Mouse (Mus musculus) heart, embryonic 10.5 days (tissue): ENCODE results near the gene Hist1h2ao. TPM values are rescaled to one million over a fixed set of nuclear protein-coding genes. Genes with fewer than 3 reads are reported as not detected.

Experiments
- microRNA-seq: library from miRNA; unstranded; fragments of <30 nt; microRNA quantifications from one replicate; pipeline ENCODE4, GENCODE M21; 2017
- polyA plus RNA-seq: library from polyadenylated mRNA; unstranded; fragments of >200 nt; fragmentation: Nextera tagmentation; extraction: Ambion mirVana; gene quantifications from 2 replicates; pipeline ENCODE4 v1.2.1, GENCODE M21; 2016

Hist1h2ao gene
- polyA plus RNA-seq, 1 experiment from 2014 or later: not detected

Small RNAs within 50 kb of the gene (microRNA-seq; reads per million reads assigned to microRNA genes)
- gene Gm19658 (not detected), gene Gm44346 (not detected), gene Gm44466 (not detected)

Other genes starting within 250 kb of the Hist1h2ao start
- gene Olfr1364, start 228.7 kb upstream of the Hist1h2ao start, polyA plus RNA-seq: not detected in 2 replicates
- not detected in 2 replicates for gene Olfr1362, start 196.4 kb upstream of the Hist1h2ao start, polyA plus RNA-seq
- gene Olfr11, start 167.9 kb upstream of the Hist1h2ao start, polyA plus RNA-seq: not detected in 2 replicates
- not detected in 2 replicates for gene Olfr1361, start 147.1 kb upstream of the Hist1h2ao start, polyA plus RNA-seq
- not detected in 2 replicates for gene Olfr1360, start 133.1 kb upstream of the Hist1h2ao start, polyA plus RNA-seq
- gene Olfr1359, start 112.4 kb upstream of the Hist1h2ao start, polyA plus RNA-seq: not detected in 2 replicates
- gene Hist1h2bl, start 94.3 kb upstream of the Hist1h2ao start, polyA plus RNA-seq: 1.4 TPM in 1 of 2 replicates, not detected in the other
- 6.3 and 11.7 TPM in 2 replicates for gene Hist1h2ai, start 94.0 kb upstream of the Hist1h2ao start, polyA plus RNA-seq
- gene Hist1h3h, start 92.8 kb upstream of the Hist1h2ao start, polyA plus RNA-seq: 3.7 and 3.8 TPM in 2 replicates
- gene Hist1h2bm, start 88.4 kb upstream of the Hist1h2ao start, polyA plus RNA-seq: 2.4 and 3.7 TPM in 2 replicates
- gene Hist1h4j, start 75.4 kb upstream of the Hist1h2ao start, polyA plus RNA-seq: 2.0 TPM in 1 of 2 replicates, not detected in the other
- gene Hist1h4k, start 60.0 kb upstream of the Hist1h2ao start, polyA plus RNA-seq: 2.4 and 3.8 TPM in 2 replicates
- gene Hist1h2ak, start 56.6 kb upstream of the Hist1h2ao start, polyA plus RNA-seq: 6.7 and 8.3 TPM in 2 replicates
- gene Hist1h2bn, start 56.3 kb upstream of the Hist1h2ao start, polyA plus RNA-seq: 1.2 and 3.0 TPM in 2 replicates
- gene Hist1h1b, start 29.8 kb upstream of the Hist1h2ao start, polyA plus RNA-seq: 12.2 and 12.8 TPM in 2 replicates
- gene Hist1h3i, start 27.1 kb upstream of the Hist1h2ao start, polyA plus RNA-seq: 51.2 and 119 TPM in 2 replicates
- 4.6 and 7.6 TPM in 2 replicates for gene Hist1h2an, start 23.2 kb upstream of the Hist1h2ao start, polyA plus RNA-seq
- 1.00 and 1.6 TPM in 2 replicates for gene Hist1h2bp, start 23.0 kb upstream of the Hist1h2ao start, polyA plus RNA-seq
- 9.9 and 15.1 TPM in 2 replicates for gene Hist1h2bq, start 268 bp upstream of the Hist1h2ao start, polyA plus RNA-seq
- gene Hist1h4m, start 1.3 kb downstream of the Hist1h2ao start, polyA plus RNA-seq: not detected in 2 replicates
- gene Hist1h4n, start 21.7 kb downstream of the Hist1h2ao start, polyA plus RNA-seq: 3.8 and 9.2 TPM in 2 replicates
- 2,387 and 3,574 TPM in 2 replicates for gene Hist1h2ap, start 23.0 kb downstream of the Hist1h2ao start, polyA plus RNA-seq
- 9.9 and 15.3 TPM in 2 replicates for gene Hist1h2br, start 23.3 kb downstream of the Hist1h2ao start, polyA plus RNA-seq
- gene Zfp184, start 134.6 kb downstream of the Hist1h2ao start, polyA plus RNA-seq: 7.4 and 9.1 TPM in 2 replicates
- 0.09 TPM in 1 of 2 replicates, not detected in the other for gene Pom121l2, start 170.7 kb downstream of the Hist1h2ao start, polyA plus RNA-seq
- 0.30 and 0.33 TPM in 2 replicates for gene Prss16, start 199.3 kb downstream of the Hist1h2ao start, polyA plus RNA-seq
- 3.5 and 4.5 TPM in 2 replicates for gene Hist1h2ah, start 225.1 kb downstream of the Hist1h2ao start, polyA plus RNA-seq
- gene Hist1h2bk, start 225.4 kb downstream of the Hist1h2ao start, polyA plus RNA-seq: 3.1 and 6.4 TPM in 2 replicates
- gene Hist1h4i, start 230.9 kb downstream of the Hist1h2ao start, polyA plus RNA-seq: 10.6 and 21.8 TPM in 2 replicates
- 18.7 and 42.5 TPM in 2 replicates for gene Hist1h2ag, start 232.5 kb downstream of the Hist1h2ao start, polyA plus RNA-seq
- gene Hist1h2bj, start 232.7 kb downstream of the Hist1h2ao start, polyA plus RNA-seq: 8.3 and 12.9 TPM in 2 replicates